Mouse (Mus musculus): ENCODE data around the gene A730046J19Rik.

The A730046J19Rik gene

GRCm38 (mm10) chrX:144153523-144153922, at the start of gene A730046J19Rik:
TSS of gene A730046J19Rik (plus strand) at chrX:144153695.
- DNase-seq (ENCODE audit: low spot score in 2 of 2): no peak

GRCm38 (mm10) chrX:144104619-144105416, 48.7 kb upstream of the A730046J19Rik start:
- no peak for DNase-seq (ENCODE audit: low spot score in 2 of 2)

- DNase-seq (ENCODE audit: low spot score in 2 of 2): no peak
Measured at GRCm38 (mm10) chrX:144136281-144136680, 17.2 kb upstream of the A730046J19Rik start.

GRCm38 (mm10) chrX:144149987-144150386, 3.5 kb upstream of the A730046J19Rik start:
- no peak for DNase-seq (ENCODE audit: low spot score in 2 of 2)

- DNase-seq (ENCODE audit: low spot score in 2 of 2): no peak
Measured at GRCm38 (mm10) chrX:144154111-144154510, 616 bp downstream of the A730046J19Rik start.

GRCm38 (mm10) chrX:144162936-144163335, 9.4 kb downstream of the A730046J19Rik start:
- peak in 1 of 2 experiments; percentile 4 for DNase-seq (ENCODE audit: low spot score in 2 of 2)
